In the genomic region with DNA sequence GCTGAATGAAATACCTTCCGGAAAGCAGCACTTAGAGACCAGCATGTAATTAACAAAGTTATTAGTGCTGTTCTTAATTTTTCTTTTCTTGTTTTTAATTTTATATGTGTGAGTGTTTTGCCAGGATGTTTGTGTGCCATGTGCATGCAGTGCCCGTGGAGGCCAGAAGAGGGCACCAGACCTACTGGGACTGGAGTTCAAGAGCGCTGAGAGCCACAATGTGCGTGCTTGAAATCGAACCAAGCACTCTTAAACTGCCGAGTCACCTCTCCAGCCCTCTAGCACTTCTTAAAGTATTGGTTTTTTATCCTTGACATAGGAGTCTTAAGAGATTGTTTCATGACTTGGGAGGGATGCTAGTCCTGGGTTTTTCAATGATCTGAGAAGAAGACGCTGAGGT, we compare ENCODE assay signal across 12 mouse cellular contexts. TPM values are rescaled to one million over a fixed set of nuclear protein-coding genes. Genes with fewer than 3 reads are reported as not detected.
A peak's percentile ranks its signal among the peaks of the same experiment; 100 is the strongest.
DNase-seq lines count a peak whose midpoint lies in the region; TF ChIP-seq lines count a peak whose summit lies in the region.
"Had no signal": no experiment of that assay in that cellular context is flagged by ENCODE, and none has a peak within 500 bp of the region (broad histone marks: within the 10 kb centered on the region; RNA-seq: fewer than 3 reads in every experiment).

No protein-coding gene starts in this region.

- no peak overlapping the region for H3K27ac ChIP-seq in gastrocnemius, adult 2 months
- H3K27ac ChIP-seq: hindbrain, embryonic 13.5 days had no signal

- peak; percentile 49 for TF ChIP-seq CTCF in gastrocnemius, adult 2 months (IDR thresholded peaks at IDR 0.05)
- peak; percentile 44; the same call in 1 of the 2 replicates for TF ChIP-seq CTCF in brain, embryonic 14.5 days (IDR thresholded peaks at IDR 0.05; ENCODE audit: borderline replicate concordance, extremely low read depth, insufficient read depth, insufficient read length)

- DNase-seq in gastrocnemius, adult 2 months: no peak
- no peak for DNase-seq in gastrocnemius, adult 8-10 months (ENCODE audit: low spot score in 2 of 2)
- peak; percentile 3 for DNase-seq in lung, postnatal 36 days
- DNase-seq in lung, adult 18-20 months: no peak
- DNase-seq in brain, embryonic 14.5 days (ENCODE audit: low read depth): no peak
- peak; percentile 21 for DNase-seq in thymus, postnatal 14 days
- DNase-seq in right cerebral cortex, postnatal 10 days (ENCODE audit: low spot score in 2 of 2): no peak
- DNase-seq in layer of hippocampus, adult 9-10 months (ENCODE audit: low spot score): no peak
- DNase-seq: cerebellum, postnatal 36 days; left cerebral cortex, postnatal 4 days; midbrain, embryonic 14.5 days had no signal

- H3K4me3 ChIP-seq in gastrocnemius, adult 2 months: no peak overlapping the region
- H3K4me3 ChIP-seq: hindbrain, embryonic 13.5 days had no signal

- intact Hi-C loops in gastrocnemius, adult 2 months (cut with DNase I): no loop called here

- no peak for TF ChIP-seq POLR2A in brain, embryonic 14.5 days (IDR thresholded peaks at IDR 0.05; ENCODE audit: borderline replicate concordance, extremely low read depth, insufficient read depth, insufficient read length, poor library complexity, severe bottlenecking)

RNA-seq across cellular contexts. Expression of gene Fam81a, which starts 26.6 kb away (rescaled TPM):
- total RNA-seq in gastrocnemius, adult 2 months (2021): 1 to 10 TPM in 1 of 2 experiments, under 1 TPM in 1; 0.92 to 1.7 TPM
- total RNA-seq in gastrocnemius, adult 8-10 months (2022): under 1 TPM; 0.68 to 0.97 (median 0.85) TPM
- polyA plus RNA-seq in brain, embryonic 14.5 days (2012; rRNA removed): 3.1 and 5.0 TPM in 2 replicates

RNA-seq across cellular contexts. Expression of gene Myo1e, which starts 38.2 kb away (rescaled TPM):
- 10 to 100 TPM in 1 of 2 experiments, 1 to 10 TPM in 1; 5.7 to 11.7 TPM for total RNA-seq in gastrocnemius, adult 2 months (2021)
- total RNA-seq in gastrocnemius, adult 8-10 months (2022): 1 to 10 TPM; 4.7 to 8.3 (median 5.3) TPM
- polyA plus RNA-seq in brain, embryonic 14.5 days (2012; rRNA removed): 2.8 and 4.6 TPM in 2 replicates

Comparison
In these comparisons a context has a peak if more than half of its experiments do, and no peak if none do; other contexts are left out.
1. DNase-seq: peak in lung, postnatal 36 days (single experiment) and thymus, postnatal 14 days (single experiment); none in gastrocnemius, adult 2 months (single experiment), gastrocnemius, adult 8-10 months (0 of 2), lung, adult 18-20 months (0 of 2), brain, embryonic 14.5 days (single experiment), right cerebral cortex, postnatal 10 days (0 of 2) and layer of hippocampus, adult 9-10 months (single experiment).